Mouse (Mus musculus) spleen, adult 12 weeks (tissue): Measurements from ENCODE around the gene Ggct.

Source experiments
- DNase-seq: peaks from one replicate; pipeline ENCODE4 v3.0.0; 2022; ENCODE audit warnings: low spot score

Gene Ggct

DNA sequence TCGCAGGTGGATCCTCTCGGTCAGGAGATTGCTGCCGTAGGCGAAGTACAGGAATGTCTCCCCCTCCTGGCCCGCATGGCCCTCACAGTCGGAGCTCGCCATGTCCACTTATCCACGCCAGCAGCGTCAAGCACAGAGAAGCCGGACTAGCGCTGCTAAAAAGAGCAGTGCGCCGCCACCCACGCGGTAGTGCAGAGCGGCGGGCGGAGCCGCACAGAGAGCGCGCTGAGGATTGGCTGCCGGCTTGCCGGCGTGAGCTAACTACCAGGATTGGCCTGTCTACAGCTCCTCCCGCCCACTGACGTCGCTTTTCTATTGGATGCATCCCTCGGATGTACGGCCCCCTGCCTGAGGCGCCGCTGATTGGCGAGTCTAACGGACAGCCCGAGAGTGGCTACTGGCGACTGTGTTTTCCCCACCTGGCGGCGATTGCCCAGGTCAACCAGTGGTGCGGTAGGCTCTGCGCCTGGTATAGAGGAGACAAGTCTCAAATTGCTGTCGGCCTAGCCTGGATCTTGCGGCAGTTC, at the start of gene Ggct:
Gene Ggct, minus strand, starts transcription at position 217 of the 527 bp plus-strand sequence.
- peak; percentile 85 for DNase-seq

DNA sequence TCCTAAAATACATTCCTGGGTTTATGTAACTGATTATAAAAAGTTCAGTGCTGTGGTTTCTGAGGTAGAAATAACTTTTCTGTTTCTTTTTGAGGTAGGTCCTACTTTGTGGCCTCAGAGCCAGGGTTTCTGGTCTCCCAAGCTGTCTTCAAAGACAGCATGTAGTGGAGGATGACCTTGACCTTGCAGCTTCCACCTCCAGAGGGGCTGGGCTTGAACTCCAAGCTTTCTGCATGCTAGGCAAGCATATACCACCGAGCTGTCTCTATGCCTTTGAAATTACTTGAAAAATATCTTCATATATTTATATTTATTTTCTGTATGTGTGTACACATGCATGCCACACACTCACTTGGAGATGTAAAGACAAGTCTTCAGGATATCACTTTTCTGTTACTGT, 47.3 kb upstream of the Ggct start:
- no peak for DNase-seq

DNA sequence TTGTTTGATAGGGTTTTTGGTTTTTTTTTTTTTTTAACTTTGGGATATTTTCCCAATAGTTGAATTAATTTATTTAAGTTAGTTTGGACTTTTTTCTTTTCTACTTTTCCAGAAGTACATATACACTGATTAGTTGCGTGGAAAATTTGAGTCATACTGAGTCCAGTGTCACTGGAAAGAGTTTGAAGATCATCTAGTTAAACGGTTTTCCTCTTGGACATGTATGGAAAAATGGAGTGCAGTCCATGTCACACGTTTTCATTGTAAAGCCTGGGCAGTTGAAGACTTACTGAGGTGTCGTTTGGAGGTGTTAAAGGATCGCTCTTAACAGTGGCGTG, 46.7 kb upstream of the Ggct start:
- no peak for DNase-seq

DNA sequence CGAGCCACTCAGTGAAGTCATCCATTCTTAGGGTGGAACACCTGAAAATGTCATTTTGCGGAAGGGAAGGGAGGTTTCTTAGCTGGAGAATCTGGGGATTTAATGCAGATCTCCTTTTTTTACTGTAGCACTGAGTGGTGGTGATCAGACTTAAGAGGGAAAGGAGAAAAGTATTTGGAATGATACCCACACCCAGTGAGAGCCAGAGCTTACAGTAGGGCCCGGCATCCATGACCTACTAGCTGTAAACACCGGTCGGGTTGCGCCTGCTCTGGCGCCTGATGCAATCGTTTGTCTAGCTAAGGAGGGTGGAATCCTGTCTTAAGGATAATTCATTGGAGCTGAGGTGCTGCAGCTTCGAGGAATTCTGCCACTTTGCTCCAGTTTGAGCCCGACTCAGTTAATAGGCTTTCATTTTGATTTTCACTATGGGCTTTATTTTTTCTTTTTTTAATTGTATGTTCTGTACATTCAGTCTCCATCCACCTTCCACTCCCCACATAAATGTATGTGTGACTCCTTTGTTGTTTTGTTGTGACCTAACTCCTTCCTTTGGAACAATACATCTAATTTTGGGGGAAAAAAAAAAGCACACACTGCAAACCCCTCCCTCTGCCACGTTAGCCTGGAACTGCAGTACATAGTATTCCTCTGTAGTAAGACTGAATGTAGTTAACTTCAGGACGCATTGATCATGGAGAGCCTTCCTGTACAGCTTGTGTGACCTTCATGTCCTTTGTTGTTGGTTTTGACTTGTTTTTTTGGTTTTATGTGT, 46.1 kb upstream of the Ggct start:
- DNase-seq = peak; percentile 25

DNA sequence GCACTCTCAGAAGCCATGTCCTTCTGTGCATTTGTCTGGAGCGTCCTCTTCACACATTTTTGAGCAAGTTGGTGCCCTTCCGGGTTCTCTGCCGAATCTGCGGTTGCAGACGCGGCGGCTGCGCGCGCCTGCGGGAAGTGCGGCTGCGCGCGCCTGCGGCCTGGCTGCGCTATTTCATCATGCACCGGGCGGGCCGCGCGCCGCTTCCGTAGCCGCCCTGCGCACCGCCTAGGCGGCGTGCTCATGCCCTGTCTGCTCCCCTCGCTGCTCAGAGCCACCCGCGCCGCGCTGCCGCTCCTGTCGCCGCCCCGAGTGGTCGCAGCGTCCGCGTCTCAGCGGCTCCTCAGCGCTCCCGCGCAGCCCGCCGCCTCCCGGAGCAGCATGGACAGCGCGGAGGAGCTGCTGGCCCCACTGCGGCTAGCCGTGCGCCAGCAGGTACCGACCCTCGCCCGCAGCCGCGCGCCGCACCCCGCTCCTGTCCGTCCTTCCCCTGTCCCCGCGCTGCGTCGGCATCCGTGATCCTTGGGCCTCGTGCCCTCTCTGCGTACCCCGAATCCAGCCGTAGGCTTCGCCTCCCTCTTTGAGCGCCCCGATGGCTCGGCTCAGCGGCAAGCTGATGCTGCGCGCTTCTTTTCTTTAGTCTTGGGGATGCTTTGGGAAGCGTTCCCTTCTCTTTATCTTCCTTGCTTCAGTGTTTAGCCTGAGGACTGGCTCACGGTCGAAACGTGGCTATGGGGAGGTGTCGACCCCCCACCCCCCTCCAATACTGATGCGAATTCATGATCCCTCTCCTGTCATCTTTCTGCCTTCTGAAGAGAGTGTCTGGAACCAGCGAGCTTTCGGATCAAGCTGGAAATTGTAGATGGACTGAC, 45.3 kb upstream of the Ggct start, which contains the start of gene Gars:
Gene Gars, plus strand, starts transcription at position 209 of the 872 bp plus-strand sequence.
- peak; percentile 81 for DNase-seq

DNA sequence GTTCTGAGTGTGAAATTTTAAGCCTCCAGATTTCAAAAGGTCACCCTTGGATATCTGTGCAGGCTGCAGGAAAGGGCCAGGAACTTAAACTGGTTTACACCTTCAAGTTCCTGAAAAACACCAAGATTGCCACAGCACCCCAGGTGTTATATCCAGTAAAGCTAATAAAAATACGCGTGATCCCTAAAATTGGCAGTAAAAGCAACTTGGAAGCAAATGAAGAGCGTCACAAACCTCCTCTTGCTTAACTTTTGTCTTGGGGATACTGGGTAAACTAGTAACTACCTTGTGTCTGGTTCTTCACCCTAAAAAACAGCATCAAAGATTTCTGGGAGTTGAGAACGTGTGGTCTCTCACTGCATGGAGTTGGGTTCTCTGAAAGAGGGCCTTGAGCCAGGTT, 44.0 kb upstream of the Ggct start:
- no peak for DNase-seq

DNA sequence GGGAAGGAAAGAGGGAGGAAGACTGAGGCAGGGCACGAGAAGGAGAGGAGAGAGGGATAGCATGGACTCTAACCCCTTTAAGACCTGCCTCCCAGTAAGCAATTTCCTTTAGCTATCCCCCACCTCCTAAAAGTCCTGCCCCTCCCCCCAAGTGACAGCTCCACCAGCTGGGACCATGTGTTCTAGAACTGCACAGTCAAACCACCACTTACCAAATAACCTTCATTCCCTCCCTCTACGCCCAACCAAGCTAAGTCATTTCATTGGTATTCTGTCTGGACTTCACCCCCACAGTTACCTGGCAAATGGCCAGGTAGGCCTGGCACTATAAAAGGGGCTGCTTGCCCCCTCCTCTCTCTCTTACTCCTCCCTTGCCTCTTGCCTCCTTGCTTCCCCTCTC, 34.9 kb upstream of the Ggct start:
- DNase-seq = no peak

DNA sequence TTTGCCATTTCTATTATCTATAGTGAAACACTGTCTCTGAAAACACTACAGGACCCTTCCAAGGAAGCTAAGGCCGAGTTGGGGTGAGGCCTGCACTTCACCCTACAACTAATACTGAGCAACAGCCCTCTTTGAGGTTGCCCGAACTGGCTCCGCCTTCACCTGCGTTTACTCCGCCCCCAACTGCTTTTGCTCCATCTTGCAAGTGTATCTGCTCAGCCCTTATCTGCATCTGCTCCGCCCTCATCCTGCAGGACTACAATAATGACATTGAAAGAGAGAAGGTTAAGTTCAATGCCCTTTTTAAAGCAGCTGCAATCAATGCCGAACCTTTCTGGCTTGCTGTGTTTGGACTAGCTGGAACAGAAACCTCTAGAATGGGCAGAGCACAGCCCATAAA, 29.1 kb upstream of the Ggct start:
- DNase-seq = no peak

DNA sequence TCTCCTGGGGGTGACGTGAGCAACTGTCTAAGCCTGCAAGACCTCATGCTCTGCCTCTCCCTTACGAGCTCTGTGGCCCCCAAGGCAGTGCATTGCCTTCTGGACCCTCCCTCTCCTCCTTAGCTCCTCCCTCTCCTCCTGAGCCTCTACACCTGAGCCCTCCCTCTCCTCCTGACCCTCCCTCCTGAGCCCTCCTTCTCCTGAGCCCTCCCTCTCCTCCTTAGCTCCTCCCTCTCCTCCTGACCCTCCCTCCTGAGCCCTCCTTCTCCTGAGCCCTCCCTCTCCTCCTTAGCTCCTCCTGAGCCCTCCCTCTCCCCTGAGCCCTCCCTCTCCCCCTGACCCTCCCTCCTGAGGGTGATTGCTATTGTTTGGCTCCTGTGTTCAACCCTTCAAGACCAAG, 25.7 kb upstream of the Ggct start:
- DNase-seq = no peak

DNA sequence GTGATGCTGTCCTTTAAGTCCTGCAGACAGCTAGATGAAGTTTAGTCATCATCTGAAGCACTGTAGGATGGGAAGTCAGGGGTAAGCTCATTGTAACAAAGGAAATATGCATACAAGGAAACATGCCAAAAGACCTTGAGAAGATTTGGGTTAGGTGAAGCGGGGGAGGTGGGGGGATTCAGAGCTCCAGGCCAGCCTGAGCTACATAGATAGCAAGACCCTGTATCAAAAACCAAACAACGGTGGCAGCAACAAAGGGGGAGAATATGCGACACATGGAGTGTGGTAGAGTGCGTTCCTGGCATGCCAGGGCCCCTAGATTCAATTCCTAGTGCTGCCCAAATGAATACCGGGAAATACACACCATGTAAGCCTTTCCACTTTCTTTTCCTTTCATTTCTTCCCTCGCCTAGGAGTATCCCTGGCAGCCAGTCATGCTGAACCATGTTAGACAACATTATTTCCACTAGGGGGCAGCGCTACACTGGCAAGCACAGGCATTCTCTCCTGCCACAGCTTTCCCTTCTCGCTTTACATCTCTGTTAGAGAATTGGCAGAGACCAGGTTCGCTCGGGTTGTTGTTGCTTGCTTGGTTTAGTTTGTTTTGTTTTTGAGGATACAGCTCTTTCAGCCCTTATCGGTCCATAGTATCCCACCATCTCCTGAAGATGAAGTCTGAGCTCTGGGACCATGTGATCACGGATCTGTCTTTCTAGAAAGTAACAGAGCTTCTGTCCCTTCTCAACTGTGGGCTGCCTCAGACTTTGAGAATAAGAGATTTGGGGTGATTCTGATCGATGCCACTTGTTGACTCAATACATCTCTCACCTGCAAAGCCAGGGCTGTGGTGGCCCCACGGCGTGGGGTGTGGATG, 24.2 kb upstream of the Ggct start:
- peak; percentile 18 for DNase-seq

DNA sequence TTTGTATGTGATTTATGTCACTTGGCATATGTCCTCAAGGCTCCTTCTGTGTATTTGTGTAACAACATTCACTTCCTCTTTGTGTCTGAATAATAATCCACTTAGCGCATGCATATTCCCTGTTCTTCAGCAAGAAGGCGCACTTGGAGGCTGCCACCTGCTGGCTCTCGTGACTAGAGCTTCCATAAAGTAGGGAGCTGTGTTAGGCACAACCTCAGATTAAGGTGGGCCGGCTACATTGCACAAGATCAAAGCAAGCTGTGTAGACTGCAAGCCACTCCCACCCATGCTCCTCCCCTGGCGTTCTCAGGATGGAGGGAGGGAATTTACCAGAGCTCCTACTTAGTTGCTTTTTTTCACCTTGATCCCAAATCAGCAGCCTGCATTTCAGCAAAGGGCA, 23.5 kb upstream of the Ggct start:
- DNase-seq = no peak

DNA sequence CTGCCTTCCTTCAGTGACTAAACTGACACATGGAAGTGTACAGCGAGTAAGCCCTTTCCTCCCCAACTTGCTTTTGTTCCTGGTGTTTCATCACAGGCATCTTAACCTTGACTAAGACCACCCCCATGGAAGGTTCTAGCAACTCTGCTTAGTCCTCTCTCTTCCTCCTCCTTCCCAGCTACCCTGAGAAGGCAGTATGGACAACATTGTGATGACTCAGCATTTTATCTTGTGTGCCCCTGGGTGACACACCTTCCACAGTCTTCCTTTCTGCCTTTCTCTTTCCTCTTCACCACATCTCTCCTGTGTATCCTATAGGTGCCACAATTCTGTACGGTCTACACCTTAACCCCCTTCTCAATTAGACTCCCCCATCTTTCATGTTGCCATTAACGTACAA, 21.4 kb upstream of the Ggct start:
- no peak for DNase-seq

DNA sequence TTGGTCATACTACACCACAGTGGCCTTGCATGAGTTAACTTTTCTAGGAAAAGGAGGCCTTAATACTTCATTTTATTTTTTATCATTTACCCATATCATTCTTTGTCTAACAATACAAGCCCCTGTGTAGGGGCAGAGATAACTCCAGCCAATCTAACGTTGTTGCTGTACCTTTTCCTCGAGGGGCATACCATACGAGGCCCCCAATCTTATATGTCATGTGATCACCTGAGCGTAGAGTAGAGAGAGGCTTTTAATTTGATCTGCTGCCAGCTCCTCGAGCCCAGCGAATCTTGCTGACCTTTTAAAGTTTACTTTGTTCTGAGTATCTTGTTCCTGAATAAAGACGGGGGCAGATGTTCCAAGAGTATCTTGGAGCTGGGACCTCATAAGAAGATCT, 19.8 kb upstream of the Ggct start:
- DNase-seq = no peak

DNA sequence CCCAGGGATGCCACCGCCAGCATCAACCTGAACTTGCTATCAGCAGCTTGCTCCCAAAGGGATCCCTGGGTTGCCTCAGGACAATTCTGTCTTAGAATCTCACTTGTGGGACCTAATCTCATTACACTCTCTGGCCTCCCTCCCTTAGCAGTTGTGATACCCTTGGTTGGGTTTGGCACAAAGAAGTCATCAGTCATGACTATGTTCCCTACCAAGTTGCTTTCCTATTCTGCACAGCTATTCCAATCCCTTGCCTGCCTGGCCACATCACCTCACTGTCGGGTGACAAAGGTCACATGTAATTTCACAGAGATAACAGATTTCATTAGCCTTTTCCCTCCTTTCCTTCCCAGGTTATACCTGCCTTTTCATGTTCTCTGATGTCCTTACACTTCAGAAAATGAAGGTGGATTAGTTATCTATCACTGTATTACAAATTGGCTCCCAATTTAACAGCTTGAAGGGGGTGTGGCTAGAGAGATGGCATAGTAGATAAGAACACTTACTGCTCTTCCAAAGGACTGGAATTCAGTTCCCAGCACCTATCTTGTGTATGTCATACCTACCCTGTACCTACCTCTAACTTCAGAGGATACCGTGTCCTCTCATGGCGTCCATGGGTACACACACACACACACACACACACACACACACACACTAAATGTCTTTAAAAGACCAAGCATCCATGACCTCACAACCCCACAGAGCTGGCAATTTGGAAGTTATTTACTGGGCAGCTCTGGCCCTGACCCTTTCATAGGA, 17.8 kb upstream of the Ggct start:
- DNase-seq = no peak

DNA sequence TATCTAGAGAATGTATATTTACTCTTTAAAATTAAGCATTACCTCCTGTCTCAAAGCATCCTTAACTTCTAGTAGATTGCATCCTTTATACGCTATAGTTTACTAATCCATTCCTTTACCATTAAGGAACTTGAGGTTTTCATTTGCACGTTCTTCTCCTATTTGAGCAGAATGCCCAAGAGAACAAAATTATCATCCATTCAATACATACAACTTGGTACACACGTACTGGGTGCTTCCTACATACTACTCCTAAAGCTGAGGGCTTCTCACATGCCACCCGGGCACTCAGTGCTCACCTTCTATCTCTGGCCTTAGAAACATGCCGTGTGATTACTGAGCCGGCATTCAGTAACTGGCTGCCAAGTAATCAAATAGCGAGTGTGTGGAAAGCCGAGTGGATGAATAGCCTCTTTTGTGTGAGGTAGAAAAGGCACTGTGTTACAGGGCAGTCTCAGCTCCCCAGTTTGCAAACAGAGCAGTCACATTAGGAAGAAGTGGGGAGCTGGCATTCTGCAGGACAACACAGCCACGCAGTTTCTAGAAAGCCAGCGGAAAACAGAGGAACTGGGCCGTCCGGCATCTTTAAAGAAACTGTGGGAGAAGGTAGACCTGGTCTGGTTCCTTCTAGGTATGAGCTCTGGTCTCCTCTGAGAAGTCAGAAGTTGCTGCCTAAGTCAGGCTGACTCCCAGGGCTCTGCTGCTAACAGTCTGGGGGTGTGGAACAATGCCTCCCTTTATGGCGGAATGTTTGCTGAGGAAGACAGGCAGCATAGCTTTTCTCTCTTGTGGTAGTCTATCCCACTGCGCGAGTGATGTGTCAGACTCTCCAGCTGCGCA, 16.9 kb upstream of the Ggct start:
- DNase-seq = no peak

DNA sequence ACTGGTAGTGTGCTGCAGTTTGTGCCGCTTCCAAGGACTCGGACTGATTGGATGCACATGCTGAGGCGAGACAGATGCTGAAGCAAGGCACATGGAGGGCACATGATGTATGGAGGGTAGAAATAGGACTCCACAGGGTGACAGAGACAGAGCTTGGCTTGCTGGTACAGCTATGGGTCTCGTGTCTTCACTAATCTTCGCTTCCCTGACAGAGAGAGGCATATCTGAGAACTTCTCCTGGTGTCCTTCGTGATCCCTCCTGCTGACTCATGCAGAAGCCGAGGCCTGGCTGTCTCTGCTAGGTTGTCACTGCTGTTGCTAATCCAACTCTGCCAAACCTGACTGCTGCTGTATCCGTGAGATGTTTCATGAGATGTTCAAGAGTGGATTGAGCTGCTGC, 15.7 kb upstream of the Ggct start:
- DNase-seq = no peak

DNA sequence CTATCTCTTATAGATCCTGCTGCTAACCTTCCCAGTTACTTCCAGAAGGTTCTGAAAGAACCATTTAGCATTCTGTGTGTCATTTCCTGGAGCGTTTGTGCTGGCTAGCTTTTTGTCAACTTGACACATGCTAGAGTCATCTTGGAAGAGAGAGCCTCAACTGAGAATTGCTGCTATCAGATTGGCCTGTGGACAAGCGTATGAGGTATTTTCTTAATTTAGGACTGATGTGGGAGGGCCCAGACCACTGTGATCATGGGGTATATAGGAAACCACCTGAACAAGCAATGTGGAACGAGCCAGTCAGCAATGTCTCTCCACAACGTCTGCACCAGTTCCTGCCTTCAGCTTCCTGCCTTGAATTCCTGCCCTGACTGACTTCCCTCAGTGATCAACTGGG, 10.8 kb upstream of the Ggct start:
- no peak for DNase-seq

DNA sequence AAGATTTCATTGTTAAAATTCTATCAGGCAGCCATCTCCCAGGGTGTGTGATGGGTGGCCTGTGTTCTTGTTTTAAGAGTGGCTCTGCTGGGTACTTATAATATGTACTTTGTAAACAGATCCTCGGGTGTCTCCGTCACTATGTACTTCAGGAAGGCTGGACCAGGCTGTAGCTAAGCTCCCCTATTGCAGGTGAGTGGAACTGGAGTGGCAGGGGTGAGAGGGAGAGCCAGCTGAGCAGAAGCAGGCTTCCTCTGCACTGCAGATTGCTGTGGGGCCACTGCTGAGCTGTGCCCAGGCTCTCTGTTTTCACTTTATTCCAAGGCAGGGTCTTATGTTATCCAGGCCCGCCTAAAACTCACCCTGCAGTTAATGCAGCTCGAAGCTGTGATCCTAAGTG, 9.7 kb upstream of the Ggct start:
- DNase-seq = no peak

DNA sequence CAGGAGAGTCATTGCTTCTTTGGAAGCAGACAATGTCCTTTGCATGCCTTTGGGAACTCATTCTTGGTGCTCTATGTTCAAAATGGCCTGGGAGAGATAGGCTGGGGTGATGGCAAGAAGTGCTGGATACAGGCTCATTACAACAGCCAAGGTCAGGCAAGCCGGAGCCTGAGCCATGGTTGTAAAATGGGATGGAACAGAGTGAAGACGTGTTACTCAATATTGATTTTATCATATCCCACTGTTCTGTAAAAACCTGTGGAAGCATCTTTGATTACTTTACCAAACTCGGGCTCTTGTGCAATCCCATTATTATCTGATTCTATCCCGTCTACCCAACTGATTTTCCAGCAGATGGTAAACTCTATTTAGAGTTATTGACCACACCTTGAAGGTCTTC, 8.6 kb upstream of the Ggct start:
- no peak for DNase-seq

DNA sequence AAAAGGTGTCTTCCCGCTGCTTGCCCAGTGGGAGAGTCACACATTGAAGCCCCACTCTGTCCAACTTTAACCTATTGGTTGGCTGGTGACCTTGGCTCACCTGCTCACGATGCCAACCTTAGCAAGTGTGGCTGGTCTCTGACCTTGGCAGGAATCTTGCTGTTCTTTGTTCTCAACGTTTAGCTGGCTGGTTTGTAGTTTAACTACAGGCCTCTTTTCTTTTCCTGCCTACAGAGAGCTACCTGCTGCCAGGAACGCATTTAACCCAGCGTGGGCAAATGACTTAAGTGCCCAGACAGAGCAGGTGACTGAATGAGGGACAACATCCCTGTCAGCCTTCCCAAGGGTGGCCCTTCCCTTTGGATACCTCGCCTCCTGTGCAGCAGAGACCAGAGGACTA, 5.0 kb upstream of the Ggct start:
- no peak for DNase-seq

DNA sequence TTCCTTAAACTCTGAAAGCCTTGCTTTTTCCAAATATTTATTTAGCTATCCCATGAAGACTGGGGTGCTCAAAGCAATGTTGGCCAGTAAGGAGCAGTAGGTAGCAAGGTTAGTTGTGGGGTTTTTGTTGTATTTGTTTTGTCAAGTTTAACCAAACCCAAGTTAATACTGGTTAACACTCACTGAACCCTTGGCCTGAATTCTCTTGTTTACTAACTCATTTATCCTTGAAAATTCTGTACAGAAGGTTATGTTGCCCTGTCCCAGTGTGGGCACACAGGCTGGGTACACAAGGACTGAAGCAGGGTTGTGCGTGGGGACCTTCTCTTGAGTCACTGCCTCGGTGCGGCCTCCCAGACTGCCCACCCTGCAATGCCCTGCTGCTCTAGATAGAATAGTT, 3.6 kb upstream of the Ggct start:
- no peak for DNase-seq
